Mouse (Mus musculus) liver, postnatal 0 days (tissue): ENCODE data around the gene Ncor2. TPM values are rescaled to one million over a fixed set of nuclear protein-coding genes. Genes with fewer than 3 reads are reported as not detected.

ENCODE experiments used
- ATAC-seq: fragments of 200-750 bp; cut with Nextera tagmentation; 2 replicates; pipeline ENCODE4 v1.8.0; 2017; ENCODE audit warnings: mild to moderate bottlenecking, moderate library complexity
- DNase-seq: peaks from one replicate; pipeline ENCODE4 v3.0.0-alpha.2; 2016
- H3K27ac ChIP-seq: fragments of 300-500 bp; sonication (generic); 2 replicates; pipeline ENCODE4 v1.5.1; 2014; ENCODE audit warnings: antibody characterized with exemption, moderate library complexity, mild to moderate bottlenecking, low read depth
- H3K27me3 ChIP-seq: fragments of 300-500 bp; sonication (generic); 2 replicates; pipeline ENCODE4 v1.6.1; 2014; ENCODE audit warnings: low read length, control low read depth, mixed read lengths; ENCODE audit not compliant: insufficient read depth
- H3K36me3 ChIP-seq: fragments of 300-500 bp; sonication (generic); replicated peaks from 2 replicates; pipeline ENCODE4 v1.6.1; 2014; ENCODE audit warnings: mild to moderate bottlenecking, control low read depth, low read length, moderate library complexity, mixed read lengths; ENCODE audit not compliant: insufficient read depth
- H3K4me1 ChIP-seq: fragments of 300-500 bp; sonication (generic); 2 replicates; pipeline ENCODE4 v1.6.1; 2014; ENCODE audit warnings: antibody characterized with exemption, mild to moderate bottlenecking, control low read depth; ENCODE audit not compliant: insufficient read depth
- H3K4me2 ChIP-seq: fragments of 300-500 bp; sonication (generic); 2 replicates; pipeline ENCODE4 v1.6.1; 2014; ENCODE audit warnings: low read depth, mild to moderate bottlenecking, low read length, moderate library complexity, mixed read lengths
- H3K4me3 ChIP-seq: fragments of 300-500 bp; sonication (generic); 2 replicates; pipeline ENCODE4 v1.5.1; 2014; ENCODE audit warnings: low read depth, low read length
- H3K9ac ChIP-seq: fragments of 300-500 bp; sonication (generic); replicated peaks from 2 replicates; pipeline ENCODE4 v1.6.1; 2014; ENCODE audit warnings: mild to moderate bottlenecking, moderate library complexity
- H3K9me3 ChIP-seq: fragments of 300-500 bp; sonication (generic); 2 replicates; pipeline ENCODE4 v1.6.1; 2016; ENCODE audit warnings: mild to moderate bottlenecking, control low read depth, low read length, mixed read lengths
- CTCF ChIP-seq: sonication (generic); IDR thresholded peaks from 2 replicates; pipeline ENCODE4 v1.5.1; 2016; ENCODE audit warnings: antibody characterized with exemption, low read depth
- EP300 ChIP-seq: IDR thresholded peaks from 2 replicates; pipeline ENCODE4 v1.6.1; 2016; ENCODE audit warnings: antibody characterized with exemption, low read depth, mild to moderate bottlenecking
- WGBS: fragments of 180-500 bp; shearing (Covaris S2); extraction: QIAGEN DNeasy Blood & Tissue Kit; methylation state at CpG from one replicate; pipeline ENCODE4 v1.1.7; 2014; ENCODE audit not compliant: insufficient replicate concordance; 5-methylcytosine and 5-hydroxymethylcytosine counted together
- polyA plus RNA-seq: library from polyadenylated mRNA; unstranded; fragments of >200 nt; fragmentation: Nextera tagmentation; extraction: Ambion mirVana; gene quantifications from 2 replicates; pipeline ENCODE4 v1.2.1, GENCODE M21; 2015

The Ncor2 gene
- polyA plus RNA-seq, 1 experiment from 2014 or later: 3.1 TPM

DNA sequence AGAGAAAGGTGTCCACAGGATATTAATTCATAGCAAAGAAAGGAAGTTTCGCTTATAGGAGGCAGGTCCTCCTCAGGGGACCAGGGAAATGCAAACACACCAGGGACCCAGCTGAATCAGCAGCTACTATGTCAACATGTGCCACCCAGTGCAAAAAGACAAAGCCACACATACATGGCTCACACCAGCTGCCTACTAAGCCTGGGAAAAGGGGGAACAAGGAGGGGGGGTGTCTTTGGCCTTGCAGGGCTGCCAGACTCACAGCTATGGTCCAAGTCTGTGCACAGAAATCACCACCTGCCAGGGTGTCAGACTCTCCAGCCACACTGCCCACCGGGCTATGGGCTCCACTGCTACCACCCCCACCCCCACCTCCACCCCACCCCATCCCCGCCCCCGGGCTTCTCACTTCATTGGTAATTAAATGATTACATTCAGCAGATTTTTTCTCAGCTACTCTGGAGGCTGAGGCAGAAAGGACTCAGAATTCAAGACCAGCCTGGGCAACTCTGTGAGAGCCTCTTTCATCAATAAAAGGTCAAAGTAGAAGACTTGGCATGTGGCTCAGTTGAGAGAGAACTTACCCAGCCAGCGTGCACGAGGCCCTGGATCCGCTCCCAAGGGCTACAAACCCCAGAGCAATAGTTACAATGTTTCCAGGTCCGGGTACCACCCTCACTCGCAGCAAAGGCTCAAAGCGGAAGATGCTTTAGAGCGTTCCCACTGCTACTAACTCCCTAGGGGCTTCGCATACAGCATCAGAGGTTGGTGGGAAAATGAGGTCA, 6.0 kb downstream of the Ncor2 start:
- no peaks in the 10 kb centered on the region for H3K9me3 ChIP-seq
- TF ChIP-seq CTCF (no peak), EP300 (no peak)
- H3K4me2 ChIP-seq: no peak overlapping the region
- ATAC-seq: no peak
- no peak overlapping the region for H3K9ac ChIP-seq
- no peak overlapping the region for H3K4me3 ChIP-seq
- 62% methylated on average over 12 of the region's 12 CpGs for WGBS
- no peaks in the 10 kb centered on the region for H3K36me3 ChIP-seq
- H3K27me3 ChIP-seq: no peaks in the 10 kb centered on the region
- H3K4me1 ChIP-seq: peaks cover 39% of the 10 kb centered on the region
- no peak overlapping the region for H3K27ac ChIP-seq
- no peak for DNase-seq

- no peaks in the 10 kb centered on the region for H3K27me3 ChIP-seq
- TF ChIP-seq CTCF (no peak), EP300 (no peak)
- no peaks in the 10 kb centered on the region for H3K9me3 ChIP-seq
- H3K9ac ChIP-seq: no peak overlapping the region
- DNase-seq (no peak), ATAC-seq (no peak)
- H3K27ac ChIP-seq: no peak overlapping the region
- peaks cover 31% of the 10 kb centered on the region for H3K4me1 ChIP-seq
- H3K4me2 ChIP-seq: no peak overlapping the region
- WGBS: 75% methylated on average over 6 of the region's 6 CpGs
- no peaks in the 10 kb centered on the region for H3K36me3 ChIP-seq
- no peak overlapping the region for H3K4me3 ChIP-seq
These were observed 7.8 kb downstream of the Ncor2 start for GRCm38 (mm10) chr5:125171259-125171658.

DNA sequence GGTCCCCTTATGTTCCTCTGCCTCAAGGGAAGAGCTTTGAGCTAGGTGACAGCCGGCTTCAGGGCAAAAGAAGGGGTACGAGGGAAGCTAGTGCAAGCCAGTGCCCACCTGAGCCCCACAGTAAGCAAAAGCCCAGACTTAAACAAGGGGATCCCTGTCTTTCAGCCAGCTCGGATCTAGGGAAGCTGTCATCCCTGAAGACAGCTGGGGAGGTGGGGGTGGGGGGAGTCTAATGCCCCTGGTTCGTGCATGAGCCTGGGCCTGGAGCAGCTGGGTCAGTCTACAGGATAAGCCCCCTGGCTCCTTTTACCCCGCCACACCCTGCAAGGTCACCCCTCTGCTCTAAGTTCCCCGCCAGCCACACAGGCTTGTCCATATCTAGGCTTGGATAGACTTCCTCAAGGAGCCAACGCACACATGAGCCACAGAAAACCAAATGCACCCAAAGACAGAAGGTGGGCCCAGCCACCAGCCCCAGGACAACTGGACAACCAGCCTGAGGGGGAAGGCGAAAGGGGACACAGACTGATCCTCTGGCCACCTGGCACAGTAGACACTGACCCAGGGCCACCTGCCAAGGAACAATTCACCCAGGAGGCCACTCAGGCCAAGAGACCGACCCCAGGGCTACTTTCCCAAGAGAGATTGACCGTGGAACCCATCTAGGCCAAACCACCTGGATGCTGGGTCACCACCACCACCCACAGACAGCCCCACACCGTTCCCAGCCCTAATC, 8.7 kb downstream of the Ncor2 start:
- no peak overlapping the region for H3K27ac ChIP-seq

DNA sequence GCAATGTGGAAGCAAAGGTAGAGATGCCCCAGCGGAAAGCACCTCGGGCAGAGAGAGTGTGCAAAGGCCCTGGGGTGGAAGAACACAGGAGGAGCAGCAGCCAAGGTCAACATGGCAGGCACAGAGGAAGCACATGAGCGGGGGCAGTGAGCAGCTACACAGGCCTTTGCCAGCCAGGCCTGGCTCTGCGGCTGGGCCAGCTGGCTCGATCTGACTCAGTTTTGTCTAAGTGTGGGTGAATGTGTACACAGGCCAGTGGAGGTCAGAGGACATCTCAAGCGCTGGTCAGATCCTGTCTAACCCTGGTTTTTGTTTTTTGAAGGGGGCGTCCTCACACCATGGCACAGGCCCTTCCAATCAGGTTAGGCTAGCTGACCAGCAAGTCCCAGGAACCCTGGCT, 10.9 kb downstream of the Ncor2 start:
- no peak overlapping the region for H3K4me2 ChIP-seq
- H3K9me3 ChIP-seq: no peaks in the 10 kb centered on the region
- H3K27me3 ChIP-seq: no peaks in the 10 kb centered on the region
- H3K4me1 ChIP-seq: peaks cover 34% of the 10 kb centered on the region
- H3K36me3 ChIP-seq: no peaks in the 10 kb centered on the region
- ATAC-seq (peak; percentile 22; the same call in 1 of the 2 replicates), DNase-seq (no peak)
- no peak overlapping the region for H3K9ac ChIP-seq
- WGBS: 61% methylated on average over 7 of the region's 7 CpGs
- no peak overlapping the region for H3K4me3 ChIP-seq
- no peak for TF ChIP-seq EP300
- no peak for TF ChIP-seq CTCF
- H3K27ac ChIP-seq: no peak overlapping the region

More for the DNA sequence above, 8.7 kb downstream of the Ncor2 start:
- Histone ChIP-seq H3K9ac (no peak overlapping the region), H3K4me2 (no peak overlapping the region), H3K27me3 (no peaks in the 10 kb centered on the region), H3K4me1 (peaks cover 26% of the 10 kb centered on the region), H3K36me3 (no peaks in the 10 kb centered on the region), H3K4me3 (no peak overlapping the region), H3K9me3 (no peaks in the 10 kb centered on the region)
- TF ChIP-seq EP300 (no peak), CTCF (no peak)
- ATAC-seq (no peak), DNase-seq (no peak)
- WGBS: 81% methylated on average over 11 of the region's 11 CpGs

DNA sequence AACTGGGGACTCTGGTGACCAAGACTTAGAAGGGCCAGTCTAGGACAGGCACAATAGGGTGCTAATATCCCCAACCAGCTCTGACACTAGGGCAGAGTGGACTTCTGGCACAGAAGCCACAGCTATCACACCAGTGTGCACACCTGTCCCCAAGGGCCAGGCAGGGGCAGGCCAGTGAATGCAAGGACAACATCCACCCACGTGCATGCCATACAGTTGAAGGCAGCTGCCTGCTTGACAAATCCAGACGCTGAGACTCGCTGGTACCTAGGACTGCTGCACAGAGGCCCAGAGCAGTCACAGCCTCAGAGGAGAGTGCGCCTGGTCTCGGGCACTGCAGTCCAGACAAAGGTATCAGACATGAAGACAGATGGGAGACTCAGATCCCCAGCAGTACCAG, 11.5 kb downstream of the Ncor2 start:
- DNase-seq: no peak
- WGBS: 78% methylated on average over 5 of the region's 5 CpGs
- no peak for TF ChIP-seq CTCF
- no peak for TF ChIP-seq EP300

GRCm38 (mm10) chr5:125165993-125166392, 13.0 kb downstream of the Ncor2 start:
- Histone ChIP-seq H3K9me3 (no peaks in the 10 kb centered on the region), H3K9ac (no peak overlapping the region), H3K4me2 (no peak overlapping the region), H3K27me3 (no peaks in the 10 kb centered on the region), H3K36me3 (no peaks in the 10 kb centered on the region), H3K27ac (peak overlapping the region; percentile 18; the same call in 1 of the 2 replicates), H3K4me3 (no peak overlapping the region), H3K4me1 (peaks cover 31% of the 10 kb centered on the region)
- 93% methylated on average over 14 of the region's 14 CpGs for WGBS
- TF ChIP-seq CTCF (no peak), EP300 (no peak)
- no peak for ATAC-seq
- no peak for DNase-seq

More for the DNA sequence above, 11.5 kb downstream of the Ncor2 start:
- Histone ChIP-seq H3K27me3 (no peaks in the 10 kb centered on the region), H3K4me2 (no peak overlapping the region), H3K27ac (no peak overlapping the region), H3K4me3 (no peak overlapping the region), H3K4me1 (peaks cover 33% of the 10 kb centered on the region), H3K9ac (no peak overlapping the region), H3K36me3 (no peaks in the 10 kb centered on the region), H3K9me3 (no peaks in the 10 kb centered on the region)
- ATAC-seq: no peak
